17 mouse cellular contexts compared by ENCODE assay signal in genomic region chr17:63324672-63325071, GRCm38 (mm10).
DNase-seq lines count a peak whose midpoint lies in the region; ATAC-seq lines count a peak whose summit lies in the region.
"Had no signal": no experiment of that assay in that cellular context is flagged by ENCODE, and none has a peak within 500 bp of the region (broad histone marks: within the 10 kb centered on the region; RNA-seq: fewer than 3 reads in every experiment).

No protein-coding gene starts in this region.

- 94% methylated on average over 2 of the region's 2 CpGs for WGBS in midbrain, embryonic 13.5 days

- no peak overlapping the region for H3K27ac ChIP-seq in midbrain, embryonic 13.5 days
- H3K27ac ChIP-seq: embryonic facial prominence, embryonic 10.5 days; embryonic facial prominence, embryonic 13.5 days; forebrain, embryonic 12.5 days; forebrain, embryonic 15.5 days; heart, embryonic 15.5 days; hindbrain, embryonic 10.5 days; hindbrain, embryonic 13.5 days had no signal

- H3K9me3 ChIP-seq in midbrain, embryonic 13.5 days, result no peaks in the 10 kb centered on the region
- H3K9me3 ChIP-seq: embryonic facial prominence, embryonic 10.5 days; embryonic facial prominence, embryonic 13.5 days; forebrain, embryonic 12.5 days; forebrain, embryonic 15.5 days; heart, embryonic 12.5 days; heart, embryonic 15.5 days; hindbrain, embryonic 10.5 days; hindbrain, embryonic 13.5 days had no signal

- H3K4me3 ChIP-seq in midbrain, embryonic 13.5 days (replicated peaks), result no peak overlapping the region
- H3K4me3 ChIP-seq: embryonic facial prominence, embryonic 10.5 days; embryonic facial prominence, embryonic 13.5 days; erythroblast, embryonic 14.5 days; forebrain, embryonic 12.5 days; forebrain, embryonic 15.5 days; heart, embryonic 12.5 days; heart, embryonic 15.5 days; hindbrain, embryonic 10.5 days; hindbrain, embryonic 13.5 days had no signal

- H3K4me1 ChIP-seq in midbrain, embryonic 13.5 days (replicated peaks), result peaks cover 17% of the 10 kb centered on the region

- intact Hi-C loops in left cerebral cortex, postnatal 10 days (cut with DNase I), result loop anchor here (5.0 to 10.0 kb wide), 2 partner anchors 90 to 143 kb away; no protein-coding TSS in a partner anchor

- peak; percentile 67 for ATAC-seq in activated CD4-positive, CD25-positive, alpha-beta regulatory T cell, adult 4 months
- no peak for ATAC-seq in midbrain, embryonic 13.5 days

- H3K4me2 ChIP-seq in midbrain, embryonic 13.5 days (replicated peaks), result no peak overlapping the region
- H3K4me2 ChIP-seq: embryonic facial prominence, embryonic 13.5 days; forebrain, embryonic 12.5 days; forebrain, embryonic 15.5 days; heart, embryonic 12.5 days; heart, embryonic 15.5 days; hindbrain, embryonic 13.5 days had no signal

- H3K36me3 ChIP-seq in midbrain, embryonic 13.5 days, result no peaks in the 10 kb centered on the region
- H3K36me3 ChIP-seq: embryonic facial prominence, embryonic 10.5 days; embryonic facial prominence, embryonic 13.5 days; forebrain, embryonic 12.5 days; forebrain, embryonic 15.5 days; heart, embryonic 12.5 days; heart, embryonic 15.5 days; hindbrain, embryonic 10.5 days; hindbrain, embryonic 13.5 days had no signal

- DNase-seq in 416B (ENCODE audit: low read depth), result peak; percentile 7
- DNase-seq in CD4-positive, CD25-positive, alpha-beta regulatory T cell, adult 2 months (ENCODE audit: low read depth, low spot score), result peak; percentile 48
- peak; percentile 43 for DNase-seq in naive thymus-derived CD4-positive, alpha-beta T cell, adult 2 months (ENCODE audit: low read depth)
- DNase-seq in ovary, adult 18-20 months (ENCODE audit: low spot score), result no peak
- DNase-seq in left cerebral cortex, postnatal 10 days (ENCODE audit: extremely low spot score in 1 of 2, low spot score in 2 of 2), result no peak
- DNase-seq: heart, adult 11 months had no signal

- no peak overlapping the region for H3K9ac ChIP-seq in midbrain, embryonic 13.5 days (replicated peaks)
- H3K9ac ChIP-seq: embryonic facial prominence, embryonic 13.5 days; forebrain, embryonic 12.5 days; forebrain, embryonic 15.5 days; heart, embryonic 12.5 days; heart, embryonic 15.5 days; hindbrain, embryonic 13.5 days had no signal

- H3K27me3 ChIP-seq in midbrain, embryonic 13.5 days, result no peaks in the 10 kb centered on the region
- H3K27me3 ChIP-seq: embryonic facial prominence, embryonic 13.5 days; forebrain, embryonic 12.5 days; forebrain, embryonic 15.5 days; heart, embryonic 12.5 days; heart, embryonic 15.5 days; hindbrain, embryonic 13.5 days had no signal

Comparison
In these comparisons a context has a peak if more than half of its experiments do, and no peak if none do; other contexts are left out.
1. DNase-seq: peak in 416B (single experiment), CD4-positive, CD25-positive, alpha-beta regulatory T cell, adult 2 months (single experiment) and naive thymus-derived CD4-positive, alpha-beta T cell, adult 2 months (single experiment); none in ovary, adult 18-20 months (single experiment) and left cerebral cortex, postnatal 10 days (0 of 2).